Mouse (Mus musculus) myocyte (in vitro differentiated cells): ENCODE measurements around the gene Grik1.

Experiments used
- CEBPB ChIP-seq: IDR thresholded peaks from 2 replicates; pipeline ENCODE4 v1.6.1; 2011; ENCODE audit warnings: mild to moderate bottlenecking, moderate library complexity; ENCODE audit not compliant: poor library complexity, insufficient read depth, severe bottlenecking
- E2F4 ChIP-seq: IDR thresholded peaks from one replicate; pipeline ENCODE4 v1.6.1; 2011; ENCODE audit warnings: mild to moderate bottlenecking, control low read depth, moderate library complexity; ENCODE audit not compliant: insufficient read depth
- MAX ChIP-seq: IDR thresholded peaks from one replicate; pipeline ENCODE4 v1.6.1; 2011; ENCODE audit warnings: low read depth, mild to moderate bottlenecking, control low read depth
- MYOD1 ChIP-seq, 3 experiments: IDR thresholded peaks; one replicate each; pipeline ENCODE4 v1.6.1; 2011; ENCODE audit warnings: control low read depth in 2 of 3, low read depth in 2 of 3, mild to moderate bottlenecking in 2 of 3, moderate library complexity in 1 of 3; ENCODE audit not compliant: insufficient read length in 2 of 3, control insufficient read depth in 1 of 3
- MYOG ChIP-seq, 3 experiments: IDR thresholded peaks; one replicate each; pipeline ENCODE4 v1.6.1; 2011; ENCODE audit warnings: control low read depth in 2 of 3, low read depth in 2 of 3, mild to moderate bottlenecking in 2 of 3; ENCODE audit not compliant: insufficient read length in 2 of 3, control insufficient read depth in 1 of 3, insufficient read depth in 1 of 3
- POLR2A ChIP-seq: IDR thresholded peaks from one replicate; pipeline ENCODE4 v1.6.1; 2011; ENCODE audit warnings: low read depth, mild to moderate bottlenecking, control low read depth, moderate library complexity; ENCODE audit not compliant: insufficient read length
- REST ChIP-seq: IDR thresholded peaks from one replicate; pipeline ENCODE4 v1.6.1; 2011; ENCODE audit warnings: mild to moderate bottlenecking, control low read depth, moderate library complexity; ENCODE audit not compliant: insufficient read depth, insufficient read length
- SRF ChIP-seq: IDR thresholded peaks from one replicate; pipeline ENCODE4 v1.6.1; 2011; ENCODE audit warnings: low read depth; ENCODE audit not compliant: control insufficient read depth, insufficient read length
- TCF12 ChIP-seq: IDR thresholded peaks from one replicate; pipeline ENCODE4 v1.6.1; 2011; ENCODE audit warnings: mild to moderate bottlenecking, control low read depth; ENCODE audit not compliant: poor library complexity, insufficient read depth, severe bottlenecking
- USF1 ChIP-seq: IDR thresholded peaks from one replicate; pipeline ENCODE4 v1.6.1; 2011; ENCODE audit warnings: low read depth, mild to moderate bottlenecking, control low read depth, moderate library complexity

DNA sequence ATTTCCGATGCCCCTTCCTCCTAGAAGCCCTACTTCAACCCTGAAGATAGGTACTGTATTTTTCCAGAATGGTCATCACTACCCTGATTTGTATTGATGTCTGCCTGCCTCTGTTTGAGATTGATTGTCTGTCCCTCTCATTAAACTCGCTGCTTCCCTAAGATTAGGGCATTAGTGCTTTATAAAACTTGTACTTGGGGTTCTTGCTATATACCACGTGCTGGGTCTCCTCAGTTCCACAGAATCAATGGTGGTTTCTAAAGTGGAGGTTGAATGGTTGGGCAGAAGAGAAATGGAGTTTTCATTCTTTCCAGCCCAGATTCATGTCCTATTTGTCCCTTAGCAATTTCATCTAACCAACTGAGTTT, 316.0 kb downstream of the Grik1 start:
- TF ChIP-seq TCF12 (no peak), POLR2A (no peak), MYOG (IDR thresholded peaks at IDR 0.05; ENCODE audit: control insufficient read depth in 1 of 3, insufficient read depth in 1 of 3, insufficient read length in 2 of 3, low read depth in 2 of 3) (no peak), MAX (no peak), SRF (no peak), CEBPB (no peak), MYOD1 (IDR thresholded peaks at IDR 0.05; ENCODE audit: control insufficient read depth in 1 of 3, insufficient read length in 2 of 3, low read depth in 2 of 3) (no peak), E2F4 (no peak), REST (no peak), USF1 (no peak)
